In genomic region chr4:118245847-118246246, GRCm38 (mm10) we compare ENCODE assay signal across 11 mouse cellular contexts. TPM values are rescaled to one million over a fixed set of nuclear protein-coding genes. Genes with fewer than 3 reads are reported as not detected.
DNase-seq lines count a peak whose midpoint lies in the region; ATAC-seq and TF ChIP-seq lines count a peak whose summit lies in the region.
"Had no signal": no experiment of that assay in that cellular context is flagged by ENCODE, and none has a peak within 500 bp of the region (broad histone marks: within the 10 kb centered on the region; RNA-seq: fewer than 3 reads in every experiment).

No protein-coding gene starts in this region.

- no peak overlapping the region for H3K9ac ChIP-seq in embryonic facial prominence, embryonic 14.5 days (ENCODE audit: low read depth, low read length)
- H3K9ac ChIP-seq: heart, embryonic 15.5 days had no signal

- H3K4me3 ChIP-seq in embryonic facial prominence, embryonic 14.5 days (ENCODE audit: low read depth, low read length): no peak overlapping the region
- H3K4me3 ChIP-seq in embryonic facial prominence, embryonic 10.5 days: no peak overlapping the region
- no peak overlapping the region for H3K4me3 ChIP-seq in layer of hippocampus, adult 2 months
- H3K4me3 ChIP-seq: heart, embryonic 15.5 days had no signal

- H3K4me1 ChIP-seq in embryonic facial prominence, embryonic 14.5 days (ENCODE audit: control insufficient read depth, insufficient read depth, low read length): no peaks in the 10 kb centered on the region
- peaks cover 18% of the 10 kb centered on the region for H3K4me1 ChIP-seq in embryonic facial prominence, embryonic 10.5 days

- no peak overlapping the region for H3K4me2 ChIP-seq in embryonic facial prominence, embryonic 14.5 days (ENCODE audit: low read depth, low read length)
- H3K4me2 ChIP-seq: heart, embryonic 15.5 days had no signal

- no peaks in the 10 kb centered on the region for H3K27me3 ChIP-seq in embryonic facial prominence, embryonic 14.5 days (replicated peaks; ENCODE audit: control insufficient read depth, insufficient read depth, low read length)
- H3K27me3 ChIP-seq in embryonic facial prominence, embryonic 10.5 days (replicated peaks; ENCODE audit: low read depth, poor library complexity, severe bottlenecking): no peaks in the 10 kb centered on the region
- H3K27me3 ChIP-seq: heart, embryonic 15.5 days had no signal

- H3K27ac ChIP-seq in embryonic facial prominence, embryonic 14.5 days (replicated peaks; ENCODE audit: low read depth, low read length): no peak overlapping the region; the same call in 1 of the 2 replicates
- no peak overlapping the region for H3K27ac ChIP-seq in embryonic facial prominence, embryonic 10.5 days (replicated peaks)
- H3K27ac ChIP-seq in layer of hippocampus, adult 2 months: no peak overlapping the region
- H3K27ac ChIP-seq: heart, embryonic 15.5 days had no signal

- WGBS in embryonic facial prominence, embryonic 14.5 days: 76% methylated on average over 14 of the region's 14 CpGs
- 91% methylated on average over 14 of the region's 14 CpGs for WGBS in embryonic facial prominence, embryonic 10.5 days

- H3K36me3 ChIP-seq in embryonic facial prominence, embryonic 14.5 days (ENCODE audit: control insufficient read depth, insufficient read depth, low read length): peaks cover 64% of the 10 kb centered on the region
- peaks cover 100% of the 10 kb centered on the region for H3K36me3 ChIP-seq in embryonic facial prominence, embryonic 10.5 days (replicated peaks)

- ATAC-seq in embryonic facial prominence, embryonic 14.5 days (ENCODE audit: low read depth): peak; percentile 48
- ATAC-seq in megakaryocyte progenitor cell, adult 5-6 weeks (replicated peaks; ENCODE audit: poor library complexity): no peak
- ATAC-seq: intestine, postnatal 0 days had no signal

- no peaks in the 10 kb centered on the region for H3K9me3 ChIP-seq in embryonic facial prominence, embryonic 14.5 days (ENCODE audit: control insufficient read depth, low read length)
- no peaks in the 10 kb centered on the region for H3K9me3 ChIP-seq in embryonic facial prominence, embryonic 10.5 days
- H3K9me3 ChIP-seq: heart, embryonic 15.5 days had no signal

- no peak for TF ChIP-seq CTCF in layer of hippocampus, adult 2 months (conservative IDR thresholded peaks at IDR 0.05)

- peak; percentile 57 for DNase-seq in embryonic facial prominence, embryonic 14.5 days (ENCODE audit: low spot score)
- no peak for DNase-seq in embryonic facial prominence, embryonic 10.5 days (ENCODE audit: low spot score)
- peak; percentile 14 for DNase-seq in 3T3-L1 (ENCODE audit: low read depth, low spot score)
- DNase-seq in layer of hippocampus, adult 2 months (ENCODE audit: low spot score in 2 of 2): peak; percentile 34 to 66
- DNase-seq in right cerebral cortex, postnatal 14 days: peak; percentile 39
- DNase-seq in spleen, postnatal 14 days (ENCODE audit: low spot score in 2 of 2): no peak
- DNase-seq in cerebellum, postnatal 14 days: no peak
- DNase-seq: lung, postnatal 4 days had no signal

RNA-seq across cellular contexts. Expression of gene Ptprf, which starts 45.4 kb away (rescaled TPM):
- polyA plus RNA-seq in embryonic facial prominence, embryonic 14.5 days (2014; fragmentation: Nextera tagmentation; extraction: Ambion mirVana): 59.8 and 66.8 TPM in 2 replicates
- polyA plus RNA-seq in embryonic facial prominence, embryonic 10.5 days (2016; fragmentation: Nextera tagmentation; extraction: Ambion mirVana): 88.2 and 95.5 TPM in 2 replicates
- 10 to 100 TPM; 69.8 to 73.0 TPM for total RNA-seq in layer of hippocampus, adult 2 months (2021)
- 0.07 TPM in 1 of 2 replicates, not detected in the other for total RNA-seq in megakaryocyte progenitor cell, adult 5-6 weeks (2015)
- total RNA-seq in megakaryocyte progenitor cell, adult 5-6 weeks (2017): 0.24 TPM in 1 of 2 replicates, not detected in the other

Comparison
In these comparisons a context has a peak if more than half of its experiments do, and no peak if none do; other contexts are left out.
1. DNase-seq: peak in embryonic facial prominence, embryonic 14.5 days (single experiment), 3T3-L1 (single experiment), layer of hippocampus, adult 2 months (2 of 2) and right cerebral cortex, postnatal 14 days (single experiment); none in embryonic facial prominence, embryonic 10.5 days (single experiment), spleen, postnatal 14 days (0 of 2) and cerebellum, postnatal 14 days (0 of 2).
2. RNA of gene Ptprf, which starts 45.4 kb away (total RNA-seq): 69.8 to 73.0 TPM in layer of hippocampus, adult 2 months; 0.07 to 0.24 TPM in megakaryocyte progenitor cell, adult 5-6 weeks; every median in the first group is over 10 times any median in the second.